22 mouse cellular contexts compared by ENCODE assay signal in the genomic region with DNA sequence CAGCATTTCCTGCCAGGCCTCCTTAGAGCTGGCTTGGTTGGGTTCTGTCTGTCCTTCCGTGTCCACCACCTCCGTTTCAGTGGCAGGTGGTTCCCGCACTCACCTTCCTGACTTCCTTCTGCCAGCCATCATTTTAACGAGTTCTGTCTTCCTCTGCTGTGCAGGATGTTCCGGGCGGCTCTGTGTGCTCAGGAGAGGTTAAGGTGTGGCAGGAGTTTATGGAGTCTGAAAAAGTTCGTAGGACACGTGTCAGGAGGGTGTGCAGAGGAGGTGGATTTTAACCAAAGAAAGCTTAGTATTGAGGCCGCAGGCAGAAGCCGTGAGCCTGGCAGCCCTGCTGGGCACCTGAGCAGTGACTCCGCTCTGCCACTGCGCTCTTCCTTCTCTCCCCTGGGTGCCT. TPM values are rescaled to one million over a fixed set of nuclear protein-coding genes. Genes with fewer than 3 reads are reported as not detected.
DNase-seq lines count a peak whose midpoint lies in the region; ATAC-seq and TF ChIP-seq lines count a peak whose summit lies in the region.
"Had no signal": no experiment of that assay in that cellular context is flagged by ENCODE, and none has a peak within 500 bp of the region (broad histone marks: within the 10 kb centered on the region; RNA-seq: fewer than 3 reads in every experiment).

No protein-coding gene starts in this region.

- intact Hi-C loops in gastrocnemius, adult 2 months (cut with DNase I) = loop anchor here (5.0 kb wide), 1 partner anchor 103 kb away; no protein-coding TSS in a partner anchor
- intact Hi-C loops in heart, postnatal 36 days (cut with DNase I) = no loop called here

- peaks cover 30% of the 10 kb centered on the region for H3K36me3 ChIP-seq in heart, postnatal 0 days (replicated peaks; ENCODE audit: control insufficient read depth, insufficient read depth, low read length)
- peaks cover 9% of the 10 kb centered on the region for H3K36me3 ChIP-seq in intestine, embryonic 16.5 days (ENCODE audit: control insufficient read depth, insufficient read depth, low read length)
- H3K36me3 ChIP-seq in small intestine, adult 2 months (ENCODE audit: control insufficient read depth, insufficient read depth, low read length) = peaks cover 38% of the 10 kb centered on the region

- no peak for TF ChIP-seq CTCF in gastrocnemius, adult 2 months (IDR thresholded peaks at IDR 0.05)
- TF ChIP-seq CTCF in heart, postnatal 0 days (IDR thresholded peaks at IDR 0.05; ENCODE audit: low read depth) = no peak
- TF ChIP-seq CTCF in small intestine, adult 2 months (IDR thresholded peaks at IDR 0.05; ENCODE audit: extremely low read depth, insufficient read length, insufficient replicate concordance, low read depth, low read length) = no peak

- H3K27ac ChIP-seq in gastrocnemius, adult 2 months = no peak overlapping the region
- H3K27ac ChIP-seq in heart, postnatal 0 days (ENCODE audit: low read depth) = no peak overlapping the region
- peak overlapping the region; percentile 75 for H3K27ac ChIP-seq in intestine, embryonic 16.5 days (ENCODE audit: low read length)
- peak overlapping the region; percentile 74 for H3K27ac ChIP-seq in small intestine, adult 2 months (ENCODE audit: insufficient read depth, low read depth, low read length)
- H3K27ac ChIP-seq: forebrain, embryonic 10.5 days; forebrain, embryonic 13.5 days; hindbrain, embryonic 10.5 days; hindbrain, embryonic 15.5 days had no signal

- no peak overlapping the region for H3K4me3 ChIP-seq in gastrocnemius, adult 2 months
- no peak overlapping the region for H3K4me3 ChIP-seq in heart, postnatal 0 days (ENCODE audit: low read depth, low read length)
- no peak overlapping the region for H3K4me3 ChIP-seq in intestine, embryonic 16.5 days (ENCODE audit: low read length)
- H3K4me3 ChIP-seq in small intestine, adult 2 months (ENCODE audit: low read depth, low read length) = peak overlapping the region; percentile 43
- H3K4me3 ChIP-seq: forebrain, embryonic 10.5 days; forebrain, embryonic 13.5 days; heart, embryonic 12.5 days; hindbrain, embryonic 10.5 days; hindbrain, embryonic 15.5 days had no signal

- peak; percentile 10 for DNase-seq in gastrocnemius, adult 2 months
- DNase-seq in gastrocnemius, adult 8-10 months (ENCODE audit: low spot score in 2 of 2) = no peak
- DNase-seq in heart, postnatal 0 days (ENCODE audit: low spot score) = peak; percentile 1
- DNase-seq in heart, postnatal 36 days = no peak
- no peak for DNase-seq in spleen, postnatal 14 days (ENCODE audit: low spot score in 2 of 2)
- DNase-seq in layer of hippocampus, adult 8-10 months (ENCODE audit: low spot score in 2 of 2) = no peak
- DNase-seq: adrenal gland, postnatal 10 days; adrenal gland, postnatal 36 days; cerebellum, adult 18-20 months; cerebellum, adult 9-10 months; cerebellum, postnatal 14 days; gastrocnemius, postnatal 25 days had no signal

- TF ChIP-seq POLR2A in small intestine, adult 2 months (IDR thresholded peaks at IDR 0.05; ENCODE audit: low read depth, low read length) = 0 out of 2 replicates have a peak, but pooled peaks have one; percentile 7

- no peaks in the 10 kb centered on the region for H3K27me3 ChIP-seq in heart, postnatal 0 days (ENCODE audit: control insufficient read depth, insufficient read depth, low read length)
- no peaks in the 10 kb centered on the region for H3K27me3 ChIP-seq in intestine, embryonic 16.5 days (replicated peaks; ENCODE audit: control insufficient read depth, insufficient read depth, low read length)
- H3K27me3 ChIP-seq in small intestine, adult 2 months (ENCODE audit: control insufficient read depth, insufficient read depth, low read length) = no peaks in the 10 kb centered on the region
- H3K27me3 ChIP-seq: forebrain, embryonic 13.5 days; heart, embryonic 12.5 days; Patski had no signal

- H3K4me2 ChIP-seq in heart, postnatal 0 days (ENCODE audit: low read depth, low read length) = no peak overlapping the region
- H3K4me2 ChIP-seq in intestine, embryonic 16.5 days (ENCODE audit: low read depth, low read length) = 0 out of 2 replicates have a peak overlapping the region, but pooled peaks have one; percentile 2
- H3K4me2 ChIP-seq: forebrain, embryonic 13.5 days; heart, embryonic 12.5 days; hindbrain, embryonic 15.5 days had no signal

- WGBS in heart, postnatal 0 days = 87% methylated on average over 12 of the region's 12 CpGs
- 72% methylated on average over 12 of the region's 12 CpGs for WGBS in intestine, embryonic 16.5 days
- WGBS in small intestine, adult 2 months = 32% methylated on average over 12 of the region's 12 CpGs

- no peak for TF ChIP-seq EP300 in heart, postnatal 0 days (IDR thresholded peaks at IDR 0.05; ENCODE audit: low read depth)

- no peak for ATAC-seq in heart, postnatal 0 days (ENCODE audit: insufficient read depth, low read depth)
- ATAC-seq in intestine, embryonic 16.5 days = peak; percentile 84
- ATAC-seq: forebrain, embryonic 13.5 days; forebrain, embryonic 16.5 days; Patski had no signal

- H3K9me3 ChIP-seq in heart, postnatal 0 days (replicated peaks; ENCODE audit: control insufficient read depth, low read length) = no peaks in the 10 kb centered on the region
- no peaks in the 10 kb centered on the region for H3K9me3 ChIP-seq in intestine, embryonic 16.5 days (ENCODE audit: control insufficient read depth, low read length)
- H3K9me3 ChIP-seq: forebrain, embryonic 10.5 days; forebrain, embryonic 13.5 days; G1E; heart, embryonic 12.5 days; hindbrain, embryonic 10.5 days; hindbrain, embryonic 15.5 days had no signal

- no peaks in the 10 kb centered on the region for H3K4me1 ChIP-seq in heart, postnatal 0 days (ENCODE audit: control insufficient read depth, insufficient read depth)
- peaks cover 18% of the 10 kb centered on the region; the same call in 1 of the 2 replicates for H3K4me1 ChIP-seq in intestine, embryonic 16.5 days (ENCODE audit: control insufficient read depth, insufficient read depth, low read length)
- H3K4me1 ChIP-seq in small intestine, adult 2 months (ENCODE audit: control insufficient read depth, insufficient read depth, insufficient read length, low read length) = peaks cover 10% of the 10 kb centered on the region

- H3K9ac ChIP-seq in heart, postnatal 0 days (replicated peaks; ENCODE audit: low read depth, low read length) = no peak overlapping the region
- peak overlapping the region; percentile 52 for H3K9ac ChIP-seq in intestine, embryonic 16.5 days (ENCODE audit: low read depth, low read length)
- H3K9ac ChIP-seq: forebrain, embryonic 13.5 days; heart, embryonic 12.5 days; hindbrain, embryonic 15.5 days had no signal

RNA-seq across cellular contexts. Expression of a gene that starts 6.5 kb away (rescaled TPM):
- 10 to 100 TPM; 15.1 to 20.6 TPM for total RNA-seq in gastrocnemius, adult 2 months (2021)
- total RNA-seq in gastrocnemius, adult 8-10 months (2022) = 10 to 100 TPM; 15.3 to 19.1 (median 16.8) TPM
- 54.2 and 54.6 TPM in 2 replicates for total RNA-seq in heart, postnatal 0 days (2014; rRNA removed; ENCODE audit: low replicate concordance)
- polyA plus RNA-seq in heart, postnatal 0 days (2015; fragmentation: Nextera tagmentation; extraction: Ambion mirVana) = 36.2 and 38.2 TPM in 2 replicates
- total RNA-seq in heart, postnatal 36 days (2021) = 10 to 100 TPM; 15.4 to 17.0 TPM
- 112 and 120 TPM in 2 replicates for polyA plus RNA-seq in intestine, embryonic 16.5 days (2015; fragmentation: Nextera tagmentation; extraction: Ambion mirVana)
- 21.2 and 36.0 TPM in 2 replicates for polyA plus RNA-seq in small intestine, adult 2 months (2012; rRNA removed)
- 10 to 100 TPM; 15.5 to 19.7 (median 16.6) TPM for total RNA-seq in layer of hippocampus, adult 8-10 months (2022)

RNA-seq across cellular contexts. Expression of a gene that starts 40.4 kb away (rescaled TPM):
- 1 to 10 TPM in 1 of 2 experiments, under 1 TPM in 1; 0.56 to 1.2 TPM for total RNA-seq in gastrocnemius, adult 2 months (2021)
- under 1 TPM in 3 of 4 experiments, not detected in 1; 0.58 to 0.77 (median 0.62) TPM for total RNA-seq in gastrocnemius, adult 8-10 months (2022)
- 3.4 and 10.9 TPM in 2 replicates for total RNA-seq in heart, postnatal 0 days (2014; rRNA removed; ENCODE audit: low replicate concordance)
- 0.46 and 0.85 TPM in 2 replicates for polyA plus RNA-seq in heart, postnatal 0 days (2015; fragmentation: Nextera tagmentation; extraction: Ambion mirVana)
- 1 to 10 TPM; 3.1 to 4.1 TPM for total RNA-seq in heart, postnatal 36 days (2021)
- polyA plus RNA-seq in intestine, embryonic 16.5 days (2015; fragmentation: Nextera tagmentation; extraction: Ambion mirVana) = 14.8 and 15.2 TPM in 2 replicates
- 24.9 and 58.2 TPM in 2 replicates for polyA plus RNA-seq in small intestine, adult 2 months (2012; rRNA removed)
- 1 to 10 TPM in 3 of 4 experiments, under 1 TPM in 1; 0.89 to 2.3 (median 1.8) TPM for total RNA-seq in layer of hippocampus, adult 8-10 months (2022)

RNA-seq across cellular contexts. Expression of a gene that starts 44.8 kb away (rescaled TPM):
- total RNA-seq in gastrocnemius, adult 2 months (2021) = 10 to 100 TPM; 62.7 to 65.8 TPM
- 10 to 100 TPM; 64.6 to 80.2 (median 70.7) TPM for total RNA-seq in gastrocnemius, adult 8-10 months (2022)
- total RNA-seq in heart, postnatal 0 days (2014; rRNA removed; ENCODE audit: low replicate concordance) = 3.6 and 9.2 TPM in 2 replicates
- polyA plus RNA-seq in heart, postnatal 0 days (2015; fragmentation: Nextera tagmentation; extraction: Ambion mirVana) = 75.8 and 76.0 TPM in 2 replicates
- total RNA-seq in heart, postnatal 36 days (2021) = 10 to 100 TPM; 56.6 to 60.9 TPM
- polyA plus RNA-seq in intestine, embryonic 16.5 days (2015; fragmentation: Nextera tagmentation; extraction: Ambion mirVana) = 185 and 206 TPM in 2 replicates
- polyA plus RNA-seq in small intestine, adult 2 months (2012; rRNA removed) = 12.4 and 23.4 TPM in 2 replicates
- total RNA-seq in layer of hippocampus, adult 8-10 months (2022) = 10 to 100 TPM; 52.4 to 66.0 (median 59.8) TPM

Comparison
In these comparisons a context has a peak if more than half of its experiments do, and no peak if none do; other contexts are left out.
1. DNase-seq: peak in gastrocnemius, adult 2 months (single experiment) and heart, postnatal 0 days (single experiment); none in gastrocnemius, adult 8-10 months (0 of 2), heart, postnatal 36 days (0 of 2), spleen, postnatal 14 days (0 of 2) and layer of hippocampus, adult 8-10 months (0 of 2).
2. H3K27ac ChIP-seq: peak in intestine, embryonic 16.5 days (single experiment) and small intestine, adult 2 months (single experiment); none in gastrocnemius, adult 2 months (single experiment) and heart, postnatal 0 days (single experiment).